Mouse (Mus musculus) olfactory bulb, adult 2 months (tissue): ENCODE results near the gene Tenm2. TPM values are rescaled to one million over a fixed set of nuclear protein-coding genes. Genes with fewer than 3 reads are reported as not detected.

Experiments
- H3K27ac ChIP-seq: fragments of 200-500 bp; 2 replicates; pipeline ENCODE4 v1.5.1; 2012; ENCODE audit warnings: low read depth, low read length; ENCODE audit not compliant: insufficient read depth
- H3K4me1 ChIP-seq: fragments of 200-500 bp; 2 replicates; pipeline ENCODE4 v1.6.1; 2012; ENCODE audit warnings: low read length; ENCODE audit not compliant: control insufficient read depth, insufficient read depth
- H3K4me3 ChIP-seq: fragments of 200-500 bp; 2 replicates; pipeline ENCODE4 v1.5.1; 2012; ENCODE audit warnings: mild to moderate bottlenecking, low read depth, low read length, moderate library complexity; ENCODE audit not compliant: insufficient read depth
- CTCF ChIP-seq: fragments of 200-500 bp; IDR thresholded peaks from 2 replicates; pipeline ENCODE4 v1.5.1; 2012; ENCODE audit warnings: low read depth, mild to moderate bottlenecking, low read length, moderate library complexity; ENCODE audit not compliant: insufficient read depth
- POLR2A ChIP-seq: fragments of 200-500 bp; IDR thresholded peaks from 2 replicates; pipeline ENCODE4 v1.6.1; 2012; ENCODE audit warnings: mild to moderate bottlenecking, low read depth, low read length, moderate library complexity; ENCODE audit not compliant: insufficient read depth
- WGBS: fragments of 180-500 bp; shearing (Covaris S2); methylation state at CpG from one replicate; pipeline ENCODE4 v1.1.7; 2018; 5-methylcytosine and 5-hydroxymethylcytosine counted together
- polyA plus RNA-seq: library from polyadenylated mRNA; stranded (reverse); fragments of >200 nt; gene quantifications from 2 replicates; pipeline ENCODE4 v1.2.4, GENCODE M21; 2012; ENCODE audit warnings: low replicate concordance; ENCODE audit not compliant: missing spikeins, insufficient read depth, insufficient read length

Gene Tenm2
- polyA plus RNA-seq, 1 experiment: not detected

- WGBS: 3% methylated on average over 66 of the region's 66 CpGs
- TF ChIP-seq POLR2A (no peak), CTCF (no peak)
- H3K4me3 ChIP-seq: peak overlapping the region; percentile 83
- 0 out of 2 replicates have a peak overlapping the region, but pooled peaks have one; percentile 3 for H3K27ac ChIP-seq
- H3K4me1 ChIP-seq: peaks cover 13% of the 10 kb centered on the region
Measured at GRCm38 (mm10) chr11:35979733-35980410, 1255.9 kb downstream of the Tenm2 start.

- peak overlapping the region; percentile 83 for H3K4me3 ChIP-seq
- H3K27ac ChIP-seq: peak overlapping the region; percentile 13; the same call in 1 of the 2 replicates
- H3K4me1 ChIP-seq: peaks cover 12% of the 10 kb centered on the region
- TF ChIP-seq CTCF (no peak), POLR2A (peak; percentile 25; the same call in 1 of the 2 replicates)
- 5% methylated on average over 12 of the region's 12 CpGs for WGBS
Measured at GRCm38 (mm10) chr11:35979266-35979732, 1256.5 kb downstream of the Tenm2 start.

- Histone ChIP-seq H3K27ac (no peak overlapping the region), H3K4me3 (no peak overlapping the region), H3K4me1 (peaks cover 12% of the 10 kb centered on the region)
- TF ChIP-seq POLR2A (no peak), CTCF (no peak)
- 76% methylated on average over 3 of the region's 3 CpGs for WGBS
Measured at GRCm38 (mm10) chr11:35977796-35978195, 1258.0 kb downstream of the Tenm2 start.

- H3K4me3 ChIP-seq: no peak overlapping the region
- TF ChIP-seq CTCF: no peak
- TF ChIP-seq POLR2A: no peak
- 51% methylated on average over 6 of the region's 6 CpGs for WGBS
- no peak overlapping the region for H3K27ac ChIP-seq
- H3K4me1 ChIP-seq: peaks cover 12% of the 10 kb centered on the region
Measured at GRCm38 (mm10) chr11:35977096-35977495, 1258.7 kb downstream of the Tenm2 start.

GRCm38 (mm10) chr11:35976482-35976881 lies 1259.3 kb downstream of the Tenm2 start:
- TF ChIP-seq CTCF: no peak
- TF ChIP-seq POLR2A: no peak
- H3K4me1 ChIP-seq: peaks cover 12% of the 10 kb centered on the region
- H3K27ac ChIP-seq: 0 out of 2 replicates have a peak overlapping the region, but pooled peaks have one; percentile 9
- no peak overlapping the region for H3K4me3 ChIP-seq
- 57% methylated on average over 6 of the region's 6 CpGs for WGBS

GRCm38 (mm10) chr11:35974632-35975450 lies 1260.9 kb downstream of the Tenm2 start:
- H3K27ac ChIP-seq: no peak overlapping the region
- 85% methylated on average over 6 of the region's 6 CpGs for WGBS

GRCm38 (mm10) chr11:35973135-35973534 lies 1262.6 kb downstream of the Tenm2 start:
- 64% methylated on average over 7 of the region's 7 CpGs for WGBS
- H3K27ac ChIP-seq: no peak overlapping the region

More at GRCm38 (mm10) chr11:35974632-35975450, 1260.9 kb downstream of the Tenm2 start:
- no peak overlapping the region for H3K4me3 ChIP-seq
- peaks cover 12% of the 10 kb centered on the region for H3K4me1 ChIP-seq
- TF ChIP-seq POLR2A (no peak), CTCF (no peak)

GRCm38 (mm10) chr11:35972270-35972931 lies 1263.4 kb downstream of the Tenm2 start:
- H3K27ac ChIP-seq: no peak overlapping the region
- H3K4me1 ChIP-seq: peaks cover 6% of the 10 kb centered on the region
- H3K4me3 ChIP-seq: no peak overlapping the region
- 34% methylated on average over 6 of the region's 6 CpGs for WGBS
- no peak for TF ChIP-seq POLR2A
- no peak for TF ChIP-seq CTCF

More at GRCm38 (mm10) chr11:35973135-35973534, 1262.6 kb downstream of the Tenm2 start:
- Histone ChIP-seq H3K4me1 (peaks cover 7% of the 10 kb centered on the region), H3K4me3 (no peak overlapping the region)
- TF ChIP-seq POLR2A (no peak), CTCF (no peak)
